Mouse (Mus musculus) limb, embryonic 15.5 days (tissue): ENCODE results near the gene H2afv. TPM values are rescaled to one million over a fixed set of nuclear protein-coding genes. Genes with fewer than 3 reads are reported as not detected.
A peak's percentile ranks its signal among the peaks of the same experiment; 100 is the strongest.
"Not testable (repeated sequence)": the region's sequence is repeated elsewhere in the genome, so short reads cannot be mapped to it uniquely, and the experiment has no call there.

ENCODE experiments used
- ATAC-seq: fragments of 200-750 bp; cut with Nextera tagmentation; 2 replicates; pipeline ENCODE4 v1.8.0; 2017; ENCODE audit warnings: low read depth, moderate TSS enrichment; ENCODE audit not compliant: insufficient number of reproducible peaks, low FRiP score, low TSS enrichment
- H3K27ac ChIP-seq: fragments of 300-500 bp; sonication (generic); 2 replicates; pipeline ENCODE4 v1.5.1; 2015; ENCODE audit warnings: moderate library complexity, mild to moderate bottlenecking, inconsistent platforms
- H3K27me3 ChIP-seq: fragments of 300-500 bp; sonication (generic); 2 replicates; pipeline ENCODE4 v1.6.1; 2015; ENCODE audit warnings: inconsistent platforms
- H3K36me3 ChIP-seq: fragments of 300-500 bp; sonication (generic); 2 replicates; pipeline ENCODE4 v1.6.1; 2015; ENCODE audit warnings: inconsistent platforms
- H3K4me1 ChIP-seq: fragments of 300-500 bp; sonication (generic); 2 replicates; pipeline ENCODE4 v1.6.1; 2015; ENCODE audit warnings: inconsistent platforms
- H3K4me2 ChIP-seq: fragments of 300-500 bp; sonication (generic); 2 replicates; pipeline ENCODE4 v1.6.1; 2015; ENCODE audit warnings: mild to moderate bottlenecking, inconsistent platforms
- H3K4me3 ChIP-seq: fragments of 300-500 bp; sonication (generic); 2 replicates; pipeline ENCODE4 v1.5.1; 2015; ENCODE audit warnings: mild to moderate bottlenecking, inconsistent platforms
- H3K9ac ChIP-seq: fragments of 300-500 bp; sonication (generic); 2 replicates; pipeline ENCODE4 v1.6.1; 2015; ENCODE audit warnings: inconsistent platforms
- H3K9me3 ChIP-seq: fragments of 300-500 bp; sonication (generic); 2 replicates; pipeline ENCODE4 v1.6.1; 2016; ENCODE audit warnings: inconsistent platforms
- WGBS: fragments of 180-500 bp; shearing (Covaris S2); methylation state at CpG from one replicate; pipeline ENCODE4 v1.1.7; 2015; 5-methylcytosine and 5-hydroxymethylcytosine counted together
- polyA plus RNA-seq: library from polyadenylated mRNA; unstranded; fragments of >200 nt; fragmentation: Nextera tagmentation; extraction: Ambion mirVana; gene quantifications from 2 replicates; pipeline ENCODE4 v1.2.1, GENCODE M21; 2015

Gene H2afv
- polyA plus RNA-seq, 1 experiment from 2014 or later: 435 TPM

DNA sequence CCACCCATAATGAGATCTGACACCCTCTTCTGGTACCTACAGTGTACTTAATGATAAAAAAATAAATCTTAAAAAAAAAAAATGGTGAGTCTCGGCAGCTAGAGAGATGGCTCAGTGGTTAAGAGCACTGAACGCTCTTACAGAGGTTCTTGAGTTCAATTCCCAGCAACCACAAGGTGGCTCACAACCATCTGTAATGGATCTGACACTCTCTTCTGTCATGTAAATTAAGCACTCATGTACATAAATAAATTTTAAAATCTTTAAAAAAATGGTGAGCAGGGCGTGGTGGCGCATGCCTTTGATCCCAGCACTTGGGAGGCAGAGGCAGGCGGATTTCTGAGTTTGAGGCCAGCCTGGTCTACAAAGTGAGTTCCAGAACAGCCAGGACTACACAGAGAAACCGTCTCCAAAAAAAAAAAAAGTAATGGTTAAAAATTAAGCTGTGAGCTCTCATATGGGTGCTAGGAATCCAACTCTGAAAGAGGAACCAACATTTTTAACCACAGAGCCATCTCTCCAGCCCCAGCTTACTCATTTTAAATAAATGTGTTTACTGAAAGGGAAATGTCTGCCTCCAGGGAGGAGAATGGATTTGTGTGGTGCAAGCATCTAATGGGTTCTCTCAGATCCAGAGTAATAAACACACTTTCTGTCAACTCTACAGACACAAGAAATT lies 19.1 kb upstream of the H2afv start:
- H3K4me1 ChIP-seq: no peaks in the 10 kb centered on the region
- H3K27me3 ChIP-seq: no peaks in the 10 kb centered on the region
- H3K27ac ChIP-seq: no peak overlapping the region
- H3K4me3 ChIP-seq: no peak overlapping the region
- ATAC-seq: no peak
- 87% methylated on average over 6 of the region's 6 CpGs for WGBS
- H3K36me3 ChIP-seq: peaks cover 15% of the 10 kb centered on the region
- no peak overlapping the region for H3K9ac ChIP-seq
- H3K4me2 ChIP-seq: no peak overlapping the region
- no peaks in the 10 kb centered on the region for H3K9me3 ChIP-seq

DNA sequence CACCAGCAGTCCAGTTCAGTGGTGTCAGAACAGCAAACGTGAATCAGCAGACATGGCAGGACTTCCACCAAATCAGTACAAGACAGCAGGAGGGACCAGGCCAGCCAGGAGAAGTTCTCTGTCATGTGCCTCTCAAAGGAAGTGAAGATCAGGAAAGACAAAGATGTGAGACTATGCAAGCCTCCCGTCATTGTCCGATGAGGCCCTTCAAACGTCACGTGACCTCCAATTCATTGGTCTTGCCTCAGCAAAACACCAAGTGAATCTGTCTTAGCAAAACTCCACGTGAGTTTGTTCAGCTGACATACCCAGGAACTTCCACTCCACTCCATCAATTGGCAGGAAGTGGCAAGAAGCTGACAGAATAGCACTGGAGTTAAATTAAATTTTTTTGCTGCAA lies 11.8 kb upstream of the H2afv start:
- WGBS: 79% methylated on average over 6 of the region's 6 CpGs
- no peak for ATAC-seq
- no peaks in the 10 kb centered on the region for H3K27me3 ChIP-seq

DNA sequence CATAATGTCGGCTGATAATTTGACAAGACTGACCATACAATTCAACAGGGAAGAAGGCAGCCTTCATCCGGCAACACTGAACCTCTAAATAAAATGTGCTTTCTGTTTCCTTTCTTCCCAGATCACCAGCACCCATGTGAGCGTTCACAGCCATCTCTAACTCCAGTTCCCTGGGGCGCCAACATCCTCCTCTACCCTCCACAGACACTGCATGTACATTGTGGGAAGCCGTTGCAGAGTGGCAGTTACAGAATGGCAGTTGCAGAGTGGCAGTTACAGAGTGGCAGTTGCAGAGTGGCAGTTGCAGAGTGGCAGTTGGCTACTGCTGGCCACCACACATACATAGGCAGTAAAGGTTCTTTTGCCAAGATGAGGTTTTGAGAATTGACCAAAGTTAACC lies 3.9 kb upstream of the H2afv start:
- not testable (repeated sequence) for H3K4me1 ChIP-seq, H3K9ac ChIP-seq, H3K4me3 ChIP-seq, H3K36me3 ChIP-seq, H3K27ac ChIP-seq, H3K9me3 ChIP-seq, ATAC-seq, H3K27me3 ChIP-seq, H3K4me2 ChIP-seq
- 86% methylated on average over 5 of the region's 5 CpGs for WGBS

More for the DNA sequence above, 11.8 kb upstream of the H2afv start:
- no peak overlapping the region for H3K4me3 ChIP-seq
- H3K27ac ChIP-seq: no peak overlapping the region
- no peak overlapping the region for H3K9ac ChIP-seq
- H3K9me3 ChIP-seq: no peaks in the 10 kb centered on the region
- H3K4me2 ChIP-seq: no peak overlapping the region
- H3K4me1 ChIP-seq: no peaks in the 10 kb centered on the region
- H3K36me3 ChIP-seq: no peaks in the 10 kb centered on the region

DNA sequence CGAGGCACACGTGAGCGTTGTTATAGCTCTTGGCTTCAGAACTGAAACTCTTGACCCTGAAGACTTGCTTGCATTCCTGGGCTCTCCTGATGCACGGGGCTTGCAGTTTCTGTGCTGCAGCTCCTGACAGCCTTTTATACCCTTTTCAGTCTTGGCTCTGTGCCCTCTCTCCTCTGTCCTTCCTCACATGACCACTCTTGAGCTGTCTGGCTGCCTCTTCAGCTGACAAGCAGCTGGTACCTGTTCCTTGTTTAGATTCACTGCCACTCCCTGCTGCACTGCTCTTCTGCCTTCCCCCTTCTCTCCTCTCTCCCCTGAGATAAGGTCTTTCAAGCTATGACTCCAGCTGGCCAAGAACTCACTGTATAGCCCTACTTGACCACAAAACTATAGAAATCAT lies 3.2 kb upstream of the H2afv start:
- WGBS: 85% methylated on average over 4 of the region's 4 CpGs
- Histone ChIP-seq H3K9me3 (no peaks in the 10 kb centered on the region), H3K4me3 (no peak overlapping the region), H3K9ac (no peak overlapping the region), H3K27me3 (no peaks in the 10 kb centered on the region), H3K4me2 (no peak overlapping the region), H3K36me3 (no peaks in the 10 kb centered on the region), H3K27ac (no peak overlapping the region), H3K4me1 (peaks cover 3% of the 10 kb centered on the region; the same call in 1 of the 2 replicates)
- no peak for ATAC-seq

DNA sequence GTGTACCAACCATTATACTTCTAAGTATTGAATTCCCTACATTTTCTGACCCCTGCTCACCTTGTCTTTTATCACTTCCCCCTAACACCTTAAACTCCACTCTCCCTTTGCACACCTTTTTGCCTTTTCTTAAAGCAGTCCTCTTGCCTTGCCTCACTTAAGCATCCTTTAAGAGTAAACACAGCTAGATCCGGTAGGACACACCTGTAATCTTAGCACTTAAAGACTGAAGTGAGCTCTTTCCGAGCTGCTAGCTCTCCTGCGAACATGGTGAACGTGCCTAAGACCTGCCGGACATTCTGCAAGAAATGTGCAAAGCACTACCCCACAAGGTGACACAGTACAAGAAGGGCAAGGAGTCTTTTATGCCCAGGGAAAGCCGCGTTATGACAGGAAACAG lies 1.7 kb upstream of the H2afv start:
- Histone ChIP-seq H3K4me2 (no peak overlapping the region), H3K4me1 (peaks cover 3% of the 10 kb centered on the region; the same call in 1 of the 2 replicates), H3K27ac (no peak overlapping the region), H3K27me3 (no peaks in the 10 kb centered on the region), H3K9me3 (no peaks in the 10 kb centered on the region), H3K36me3 (no peaks in the 10 kb centered on the region), H3K9ac (no peak overlapping the region), H3K4me3 (no peak overlapping the region)
- WGBS: 92% methylated on average over 7 of the region's 7 CpGs
- no peak for ATAC-seq

DNA sequence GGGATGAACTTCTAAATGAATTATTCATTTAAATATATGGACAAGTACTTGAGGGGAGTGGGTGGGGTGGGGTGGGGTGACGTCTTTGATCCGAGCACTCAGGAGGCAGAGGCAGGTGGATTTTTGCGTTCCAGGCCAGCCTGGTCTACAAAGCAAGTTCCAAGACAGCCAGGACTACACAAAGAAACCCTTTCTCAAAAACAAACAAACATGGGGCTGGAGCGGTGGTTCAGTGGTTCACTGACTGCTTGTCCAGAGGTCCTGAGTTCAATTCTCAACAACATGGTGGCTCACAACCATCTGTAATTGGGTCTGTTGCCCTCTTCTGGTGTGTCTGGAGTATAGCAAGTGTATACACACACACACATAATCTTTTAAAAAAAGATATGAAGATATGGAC lies 1.2 kb upstream of the H2afv start:
- WGBS: 80% methylated on average over 4 of the region's 4 CpGs
- ATAC-seq: no peak
- Histone ChIP-seq H3K36me3 (no peaks in the 10 kb centered on the region), H3K27me3 (no peaks in the 10 kb centered on the region), H3K9me3 (no peaks in the 10 kb centered on the region), H3K4me1 (peaks cover 3% of the 10 kb centered on the region; the same call in 1 of the 2 replicates), H3K9ac (no peak overlapping the region), H3K4me2 (no peak overlapping the region), H3K27ac (no peak overlapping the region), H3K4me3 (no peak overlapping the region)

DNA sequence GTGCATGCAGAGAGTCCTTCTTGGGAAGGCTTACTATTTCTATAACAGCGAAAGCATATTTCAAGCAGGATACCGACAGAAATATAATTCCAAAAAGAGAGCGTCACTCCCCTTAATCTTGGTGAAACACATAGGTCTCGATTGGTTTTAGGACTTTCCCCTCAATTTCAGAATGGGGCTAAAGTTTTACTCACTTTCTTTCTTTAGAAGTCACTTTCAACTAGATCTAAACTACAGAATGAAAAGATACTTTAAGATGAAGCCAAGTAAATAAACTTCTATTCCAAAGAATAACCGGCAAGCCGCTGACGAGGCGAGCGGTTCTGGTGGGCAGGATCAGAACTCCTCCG lies 541 bp downstream of the H2afv start:
- Histone ChIP-seq H3K27me3 (no peaks in the 10 kb centered on the region), H3K27ac (peak overlapping the region; percentile 98), H3K36me3 (no peaks in the 10 kb centered on the region), H3K4me1 (peaks cover 3% of the 10 kb centered on the region; the same call in 1 of the 2 replicates), H3K9ac (peak overlapping the region; percentile 87), H3K4me2 (peak overlapping the region; percentile 49), H3K9me3 (no peaks in the 10 kb centered on the region), H3K4me3 (peak overlapping the region; percentile 92)
- under 1% methylated on average over 10 of the region's 10 CpGs for WGBS
- ATAC-seq: no peak

DNA sequence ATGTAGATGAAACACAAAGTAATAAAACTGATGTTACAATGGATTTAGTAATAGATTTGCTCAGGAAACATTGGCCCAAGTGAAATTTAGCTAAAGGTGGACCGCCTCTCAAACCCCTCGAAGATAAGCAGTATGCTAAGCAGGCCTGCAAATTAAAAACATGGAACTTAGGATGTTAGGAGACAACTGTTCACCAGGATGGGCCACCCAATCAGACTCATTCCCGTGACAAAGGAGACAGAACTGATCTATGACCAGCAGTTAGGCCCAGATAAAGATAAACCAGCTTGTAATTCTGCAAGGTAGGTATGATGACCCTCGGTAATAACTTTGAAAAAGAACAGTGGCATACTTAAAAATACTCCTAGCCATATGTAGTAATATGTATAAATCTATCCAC lies 1.1 kb downstream of the H2afv start:
- 0 out of 2 replicates have a peak, but pooled peaks cover under 1% of the 10 kb centered on the region for H3K36me3 ChIP-seq
- H3K9ac ChIP-seq: peak overlapping the region; percentile 87; the same call in 1 of the 2 replicates
- WGBS: 46% methylated on average over 4 of the region's 4 CpGs
- no peak for ATAC-seq
- peak overlapping the region; percentile 98; the same call in 1 of the 2 replicates for H3K27ac ChIP-seq
- no peaks in the 10 kb centered on the region for H3K27me3 ChIP-seq
- peaks cover 3% of the 10 kb centered on the region; the same call in 1 of the 2 replicates for H3K4me1 ChIP-seq
- no peaks in the 10 kb centered on the region for H3K9me3 ChIP-seq
- peak overlapping the region; percentile 92 for H3K4me3 ChIP-seq
- peak overlapping the region; percentile 49 for H3K4me2 ChIP-seq

DNA sequence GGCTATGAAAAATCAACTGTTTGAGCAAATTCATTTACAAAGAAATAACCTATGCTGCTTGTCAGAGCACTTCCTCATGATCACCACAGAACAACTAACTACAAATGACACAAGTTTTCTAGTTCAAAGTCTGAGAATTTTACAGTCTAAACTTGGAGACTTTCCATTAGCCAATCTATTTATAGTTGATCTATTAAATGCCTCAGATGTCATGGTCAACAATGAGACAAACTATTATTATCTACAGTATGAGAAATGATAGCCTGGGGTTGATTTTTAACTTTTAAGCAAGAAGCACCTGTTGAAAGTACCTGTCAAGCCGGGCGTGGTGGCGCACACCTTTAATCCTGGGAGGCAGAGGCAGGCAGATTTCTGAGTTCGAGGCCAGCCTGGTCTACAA lies 1.7 kb downstream of the H2afv start:
- Histone ChIP-seq H3K9me3 (no peaks in the 10 kb centered on the region), H3K36me3 (peaks cover 6% of the 10 kb centered on the region), H3K27ac (no peak overlapping the region), H3K4me1 (peaks cover 3% of the 10 kb centered on the region; the same call in 1 of the 2 replicates), H3K4me3 (0 out of 2 replicates have a peak overlapping the region, but pooled peaks have one; percentile 92), H3K4me2 (no peak overlapping the region), H3K27me3 (no peaks in the 10 kb centered on the region), H3K9ac (no peak overlapping the region)
- no peak for ATAC-seq
- WGBS: 90% methylated on average over 4 of the region's 4 CpGs

DNA sequence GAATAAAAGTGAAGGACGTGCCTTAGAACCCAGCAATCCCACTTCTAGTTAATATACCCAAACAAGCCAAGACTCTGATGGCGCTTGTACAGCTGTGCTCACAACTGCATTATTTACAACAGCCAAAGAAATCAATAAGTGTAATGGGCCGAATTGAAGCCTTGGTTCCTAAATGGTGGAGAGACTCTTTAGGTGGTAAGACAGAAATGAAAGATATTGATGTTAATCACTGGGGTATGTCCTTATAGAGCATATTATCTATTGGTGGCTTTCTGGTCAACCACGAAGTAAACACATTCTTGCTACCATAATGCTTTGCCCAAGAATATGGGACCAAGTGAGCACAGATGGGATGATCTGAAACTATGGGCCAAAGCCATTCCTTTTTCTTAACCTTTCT lies 4.1 kb downstream of the H2afv start:
- Histone ChIP-seq H3K4me1 (peaks cover 3% of the 10 kb centered on the region; the same call in 1 of the 2 replicates), H3K4me3 (no peak overlapping the region), H3K9me3 (no peaks in the 10 kb centered on the region), H3K4me2 (no peak overlapping the region), H3K36me3 (peaks cover 25% of the 10 kb centered on the region), H3K27me3 (no peaks in the 10 kb centered on the region), H3K9ac (no peak overlapping the region), H3K27ac (no peak overlapping the region)
- no peak for ATAC-seq
- 89% methylated on average over 4 of the region's 4 CpGs for WGBS

DNA sequence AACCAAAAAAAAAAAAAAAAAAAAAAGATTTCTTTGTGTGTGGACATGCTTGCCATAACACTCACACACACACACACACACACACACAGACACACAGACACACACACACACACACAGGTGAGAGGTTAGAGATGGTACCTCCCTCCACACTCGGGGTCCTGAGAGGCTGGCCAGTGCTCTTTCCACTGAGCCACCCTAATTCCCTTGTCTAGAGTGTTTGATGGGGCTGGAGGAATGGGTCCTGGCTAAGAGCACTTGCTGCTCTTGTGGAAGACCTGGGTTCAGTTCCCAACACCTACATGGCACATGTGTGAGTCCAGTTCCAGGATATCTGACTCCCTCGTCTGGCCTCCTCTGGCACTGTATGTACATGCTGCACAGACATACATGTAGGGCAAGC lies 6.6 kb downstream of the H2afv start:
- Histone ChIP-seq H3K27ac (no peak overlapping the region), H3K4me3 (no peak overlapping the region), H3K36me3 (peaks cover 48% of the 10 kb centered on the region), H3K4me2 (no peak overlapping the region), H3K9ac (no peak overlapping the region), H3K27me3 (no peaks in the 10 kb centered on the region), H3K4me1 (no peaks in the 10 kb centered on the region), H3K9me3 (no peaks in the 10 kb centered on the region)
- 94% methylated on average over 2 of the region's 2 CpGs for WGBS
- no peak for ATAC-seq

DNA sequence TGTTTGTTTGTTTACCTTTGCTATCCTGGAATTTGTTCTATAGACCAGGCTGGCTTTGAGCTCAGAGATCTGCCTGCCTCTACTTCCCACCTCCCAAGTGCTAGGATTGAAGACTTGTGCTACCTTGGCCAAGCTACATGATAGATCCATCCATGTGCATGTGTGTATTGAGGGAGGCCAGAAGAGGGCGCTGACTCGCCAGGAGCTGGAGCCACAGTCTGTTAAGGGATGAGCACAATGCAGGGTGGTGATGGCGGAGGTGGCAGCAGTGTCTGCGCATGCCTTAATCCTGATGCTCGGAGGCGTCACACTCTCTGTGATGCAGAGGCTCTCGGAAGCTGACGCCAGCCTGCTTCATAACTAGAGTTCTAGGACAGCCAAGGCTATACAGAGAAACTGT lies 7.8 kb downstream of the H2afv start:
- no peak overlapping the region for H3K4me3 ChIP-seq
- H3K4me1 ChIP-seq: no peaks in the 10 kb centered on the region
- no peaks in the 10 kb centered on the region for H3K27me3 ChIP-seq
- H3K9ac ChIP-seq: no peak overlapping the region
- no peaks in the 10 kb centered on the region for H3K9me3 ChIP-seq
- no peak overlapping the region for H3K4me2 ChIP-seq
- H3K27ac ChIP-seq: no peak overlapping the region
- peaks cover 60% of the 10 kb centered on the region for H3K36me3 ChIP-seq
- WGBS: 73% methylated on average over 8 of the region's 8 CpGs
- ATAC-seq: no peak

DNA sequence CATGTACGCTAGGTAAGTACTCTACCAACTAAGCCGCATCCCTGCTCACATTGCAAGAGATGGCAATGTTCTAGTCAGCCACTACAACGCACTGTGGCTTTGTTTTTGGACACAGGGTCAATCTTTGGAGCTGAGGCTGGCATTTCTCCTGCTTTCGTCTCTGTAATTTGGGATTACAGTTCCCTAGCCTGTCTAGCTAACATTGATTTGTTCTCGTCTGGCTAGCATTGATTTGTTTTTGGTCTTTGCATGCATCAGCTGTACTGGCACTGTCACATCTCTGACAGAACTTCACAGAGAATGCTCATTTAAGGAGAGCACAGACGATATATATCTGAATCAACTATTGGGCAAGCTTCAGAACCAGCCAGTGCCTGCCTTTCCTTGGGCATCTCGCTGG lies 14.1 kb downstream of the H2afv start:
- Histone ChIP-seq H3K27me3 (no peaks in the 10 kb centered on the region), H3K9ac (no peak overlapping the region), H3K4me3 (no peak overlapping the region), H3K4me1 (no peaks in the 10 kb centered on the region), H3K4me2 (no peak overlapping the region), H3K36me3 (peaks cover 89% of the 10 kb centered on the region), H3K27ac (no peak overlapping the region), H3K9me3 (no peaks in the 10 kb centered on the region)
- 91% methylated on average over 7 of the region's 7 CpGs for WGBS
- no peak for ATAC-seq
